Mouse (Mus musculus): ENCODE measurements around the gene Olfr589. TPM values are rescaled to one million over a fixed set of nuclear protein-coding genes. Genes with fewer than 3 reads are reported as not detected.

Gene Olfr589
- not detected for polyA plus RNA-seq (2014; fragmentation: Illumina TruSeq; extraction: RNeasy Lipid Tissue Mini Kit (QIAGEN cat#74804); ENCODE audit: low read depth, low replicate concordance)

GRCm38 (mm10) chr7:103156256-103156655 lies at the start of gene Olfr589:
Gene Olfr589 (minus strand): TSS chr7:103156356.

GRCm38 (mm10) chr7:103184503-103184902 lies 28.3 kb upstream of the Olfr589 start, which contains the start of gene Olfr592:
Gene Olfr592 (plus strand): TSS chr7:103184803.

GRCm38 (mm10) chr7:103178240-103178639 lies 22.1 kb upstream of the Olfr589 start, which contains the start of gene Olfr591:
Gene Olfr591 (minus strand): TSS chr7:103178340.

GRCm38 (mm10) chr7:103140579-103140978 lies 15.6 kb downstream of the Olfr589 start, which contains the start of gene Olfr588-ps1:
Gene Olfr588-ps1 (plus strand): TSS chr7:103140879.

GRCm38 (mm10) chr7:103125538-103125937 lies 30.6 kb downstream of the Olfr589 start, which contains the start of gene Olfr586:
Gene Olfr586 (minus strand): TSS chr7:103125638.

Other genes starting within 250 kb of the Olfr589 start
- not detected for gene Olfr571, start 238.8 kb downstream of the Olfr589 start, polyA plus RNA-seq (2014; fragmentation: Illumina TruSeq; extraction: RNeasy Lipid Tissue Mini Kit (QIAGEN cat#74804); ENCODE audit: low read depth, low replicate concordance)
- gene Olfr572, start 231.9 kb downstream of the Olfr589 start, polyA plus RNA-seq (2014; fragmentation: Illumina TruSeq; extraction: RNeasy Lipid Tissue Mini Kit (QIAGEN cat#74804); ENCODE audit: low read depth, low replicate concordance), result not detected
- not detected for gene Olfr573-ps1, start 213.8 kb downstream of the Olfr589 start, polyA plus RNA-seq (2014; fragmentation: Illumina TruSeq; extraction: RNeasy Lipid Tissue Mini Kit (QIAGEN cat#74804); ENCODE audit: low read depth, low replicate concordance)
- gene Olfr574, start 207.9 kb downstream of the Olfr589 start, polyA plus RNA-seq (2014; fragmentation: Illumina TruSeq; extraction: RNeasy Lipid Tissue Mini Kit (QIAGEN cat#74804); ENCODE audit: low read depth, low replicate concordance), result not detected
- gene Olfr575, start 197.6 kb downstream of the Olfr589 start, polyA plus RNA-seq (2014; fragmentation: Illumina TruSeq; extraction: RNeasy Lipid Tissue Mini Kit (QIAGEN cat#74804); ENCODE audit: low read depth, low replicate concordance), result not detected
- not detected for gene Olfr576, start 193.7 kb downstream of the Olfr589 start, polyA plus RNA-seq (2014; fragmentation: Illumina TruSeq; extraction: RNeasy Lipid Tissue Mini Kit (QIAGEN cat#74804); ENCODE audit: low read depth, low replicate concordance)
- not detected for gene Olfr577, start 180.4 kb downstream of the Olfr589 start, polyA plus RNA-seq (2014; fragmentation: Illumina TruSeq; extraction: RNeasy Lipid Tissue Mini Kit (QIAGEN cat#74804); ENCODE audit: low read depth, low replicate concordance)
- not detected for gene Olfr578, start 167.0 kb downstream of the Olfr589 start, polyA plus RNA-seq (2014; fragmentation: Illumina TruSeq; extraction: RNeasy Lipid Tissue Mini Kit (QIAGEN cat#74804); ENCODE audit: low read depth, low replicate concordance)
- not detected for gene Olfr582, start 118.3 kb downstream of the Olfr589 start, polyA plus RNA-seq (2014; fragmentation: Illumina TruSeq; extraction: RNeasy Lipid Tissue Mini Kit (QIAGEN cat#74804); ENCODE audit: low read depth, low replicate concordance)
- gene Olfr583, start 105.1 kb downstream of the Olfr589 start, polyA plus RNA-seq (2014; fragmentation: Illumina TruSeq; extraction: RNeasy Lipid Tissue Mini Kit (QIAGEN cat#74804); ENCODE audit: low read depth, low replicate concordance), result not detected
- gene Olfr584, start 74.5 kb downstream of the Olfr589 start, polyA plus RNA-seq (2014; fragmentation: Illumina TruSeq; extraction: RNeasy Lipid Tissue Mini Kit (QIAGEN cat#74804); ENCODE audit: low read depth, low replicate concordance), result not detected
- not detected for gene Olfr585, start 58.6 kb downstream of the Olfr589 start, polyA plus RNA-seq (2014; fragmentation: Illumina TruSeq; extraction: RNeasy Lipid Tissue Mini Kit (QIAGEN cat#74804); ENCODE audit: low read depth, low replicate concordance)
- gene Olfr586, start 30.7 kb downstream of the Olfr589 start, polyA plus RNA-seq (2014; fragmentation: Illumina TruSeq; extraction: RNeasy Lipid Tissue Mini Kit (QIAGEN cat#74804); ENCODE audit: low read depth, low replicate concordance), result not detected
- gene Olfr588-ps1, start 15.5 kb downstream of the Olfr589 start, polyA plus RNA-seq (2014; fragmentation: Illumina TruSeq; extraction: RNeasy Lipid Tissue Mini Kit (QIAGEN cat#74804); ENCODE audit: low read depth, low replicate concordance), result not detected
- not detected for gene Olfr591, start 22.0 kb upstream of the Olfr589 start, polyA plus RNA-seq (2014; fragmentation: Illumina TruSeq; extraction: RNeasy Lipid Tissue Mini Kit (QIAGEN cat#74804); ENCODE audit: low read depth, low replicate concordance)
- gene Olfr592, start 28.4 kb upstream of the Olfr589 start, polyA plus RNA-seq (2014; fragmentation: Illumina TruSeq; extraction: RNeasy Lipid Tissue Mini Kit (QIAGEN cat#74804); ENCODE audit: low read depth, low replicate concordance), result not detected
- gene Olfr593, start 55.5 kb upstream of the Olfr589 start, polyA plus RNA-seq (2014; fragmentation: Illumina TruSeq; extraction: RNeasy Lipid Tissue Mini Kit (QIAGEN cat#74804); ENCODE audit: low read depth, low replicate concordance), result not detected
- not detected for gene Olfr594, start 60.6 kb upstream of the Olfr589 start, polyA plus RNA-seq (2014; fragmentation: Illumina TruSeq; extraction: RNeasy Lipid Tissue Mini Kit (QIAGEN cat#74804); ENCODE audit: low read depth, low replicate concordance)
- gene Usp17ld, start 96.1 kb upstream of the Olfr589 start, polyA plus RNA-seq (2014; fragmentation: Illumina TruSeq; extraction: RNeasy Lipid Tissue Mini Kit (QIAGEN cat#74804); ENCODE audit: low read depth, low replicate concordance), result not detected
- not detected for gene Olfr596, start 149.3 kb upstream of the Olfr589 start, polyA plus RNA-seq (2014; fragmentation: Illumina TruSeq; extraction: RNeasy Lipid Tissue Mini Kit (QIAGEN cat#74804); ENCODE audit: low read depth, low replicate concordance)
- gene Olfr597, start 160.0 kb upstream of the Olfr589 start, polyA plus RNA-seq (2014; fragmentation: Illumina TruSeq; extraction: RNeasy Lipid Tissue Mini Kit (QIAGEN cat#74804); ENCODE audit: low read depth, low replicate concordance), result not detected
- gene Olfr598, start 167.2 kb upstream of the Olfr589 start, polyA plus RNA-seq (2014; fragmentation: Illumina TruSeq; extraction: RNeasy Lipid Tissue Mini Kit (QIAGEN cat#74804); ENCODE audit: low read depth, low replicate concordance), result not detected
- gene Olfr599, start 179.6 kb upstream of the Olfr589 start, polyA plus RNA-seq (2014; fragmentation: Illumina TruSeq; extraction: RNeasy Lipid Tissue Mini Kit (QIAGEN cat#74804); ENCODE audit: low read depth, low replicate concordance), result not detected
- not detected for gene Olfr600, start 193.3 kb upstream of the Olfr589 start, polyA plus RNA-seq (2014; fragmentation: Illumina TruSeq; extraction: RNeasy Lipid Tissue Mini Kit (QIAGEN cat#74804); ENCODE audit: low read depth, low replicate concordance)
- gene Olfr601, start 206.3 kb upstream of the Olfr589 start, polyA plus RNA-seq (2014; fragmentation: Illumina TruSeq; extraction: RNeasy Lipid Tissue Mini Kit (QIAGEN cat#74804); ENCODE audit: low read depth, low replicate concordance), result not detected
- not detected for gene Olfr603, start 229.8 kb upstream of the Olfr589 start, polyA plus RNA-seq (2014; fragmentation: Illumina TruSeq; extraction: RNeasy Lipid Tissue Mini Kit (QIAGEN cat#74804); ENCODE audit: low read depth, low replicate concordance)